Mouse (Mus musculus): ENCODE data around the gene Kctd4. TPM values are rescaled to one million over a fixed set of nuclear protein-coding genes. Genes with fewer than 3 reads are reported as not detected.
"Not testable (repeated sequence)": the region's sequence is repeated elsewhere in the genome, so short reads cannot be mapped to it uniquely, and the experiment has no call there.

The Kctd4 gene
- total RNA-seq (2021), result 10 to 100 TPM; 14.6 to 18.9 TPM

- intact Hi-C loops (cut with DNase I), result no loop called here
Observed at GRCm38 (mm10) chr14:75954766-75955165, at the start of gene Kctd4. Gene Kctd4, plus strand, starts transcription at chr14:75955009.

GRCm38 (mm10) chr14:75906931-75907330, 47.9 kb upstream of the Kctd4 start:
- no peak for DNase-seq (ENCODE audit: low spot score in 2 of 2)
- intact Hi-C loops (cut with DNase I), result no loop called here

More at GRCm38 (mm10) chr14:75954766-75955165, at the start of gene Kctd4:
- DNase-seq (ENCODE audit: low spot score in 2 of 2), result no peak

GRCm38 (mm10) chr14:75911968-75912367, 42.8 kb upstream of the Kctd4 start:
- intact Hi-C loops (cut with DNase I), result no loop called here

GRCm38 (mm10) chr14:75912665-75913064, 42.1 kb upstream of the Kctd4 start:
- intact Hi-C loops (cut with DNase I), result no loop called here

More at GRCm38 (mm10) chr14:75911968-75912367, 42.8 kb upstream of the Kctd4 start:
- DNase-seq (ENCODE audit: low spot score in 2 of 2), result peak in 1 of 2 experiments; percentile 62

GRCm38 (mm10) chr14:75923314-75924052, 31.3 kb upstream of the Kctd4 start:
- DNase-seq (ENCODE audit: low spot score in 2 of 2), result no peak
- intact Hi-C loops (cut with DNase I), result no loop called here

More at GRCm38 (mm10) chr14:75912665-75913064, 42.1 kb upstream of the Kctd4 start:
- no peak for DNase-seq (ENCODE audit: low spot score in 2 of 2)

GRCm38 (mm10) chr14:75929713-75930112, 25.1 kb upstream of the Kctd4 start:
- intact Hi-C loops (cut with DNase I), result loop anchor here (1.0 kb wide), 1 partner anchor 13 kb away; no protein-coding TSS in a partner anchor
- DNase-seq (ENCODE audit: low spot score in 2 of 2), result not testable (repeated sequence)

- DNase-seq (ENCODE audit: low spot score in 2 of 2), result no peak
- intact Hi-C loops (cut with DNase I), result no loop called here
Observed at GRCm38 (mm10) chr14:75931266-75931665, 23.5 kb upstream of the Kctd4 start.

GRCm38 (mm10) chr14:75934359-75934758, 20.4 kb upstream of the Kctd4 start:
- intact Hi-C loops (cut with DNase I), result no loop called here

GRCm38 (mm10) chr14:75937714-75938113, 17.1 kb upstream of the Kctd4 start:
- DNase-seq (ENCODE audit: low spot score in 2 of 2), result no peak
- intact Hi-C loops (cut with DNase I), result no loop called here

More at GRCm38 (mm10) chr14:75934359-75934758, 20.4 kb upstream of the Kctd4 start:
- DNase-seq (ENCODE audit: low spot score in 2 of 2), result no peak

GRCm38 (mm10) chr14:75941500-75941899, 13.3 kb upstream of the Kctd4 start:
- intact Hi-C loops (cut with DNase I), result no loop called here
- DNase-seq (ENCODE audit: low spot score in 2 of 2), result peak in 1 of 2 experiments; percentile 73

- no peak for DNase-seq (ENCODE audit: low spot score in 2 of 2)
- intact Hi-C loops (cut with DNase I), result loop anchor here (1.0 kb wide), 1 partner anchor 13 kb away; no protein-coding TSS in a partner anchor
Observed at GRCm38 (mm10) chr14:75942365-75942764, 12.4 kb upstream of the Kctd4 start.

GRCm38 (mm10) chr14:75947674-75948073, 7.1 kb upstream of the Kctd4 start:
- intact Hi-C loops (cut with DNase I), result no loop called here
- DNase-seq (ENCODE audit: low spot score in 2 of 2), result no peak

GRCm38 (mm10) chr14:75953011-75953410, 1.8 kb upstream of the Kctd4 start:
- intact Hi-C loops (cut with DNase I), result no loop called here
- DNase-seq (ENCODE audit: low spot score in 2 of 2), result no peak

- peak; percentile 79 to 96 for DNase-seq (ENCODE audit: low spot score in 2 of 2)
- intact Hi-C loops (cut with DNase I), result loop anchor here (1.0 to 5.0 kb wide), 4 partner anchors 61 to 115 kb away; no protein-coding TSS in a partner anchor
Observed at GRCm38 (mm10) chr14:75962250-75962649, 7.4 kb downstream of the Kctd4 start.

- intact Hi-C loops (cut with DNase I), result loop anchor here (2.0 to 5.0 kb wide), 3 partner anchors 62 to 114 kb away; no protein-coding TSS in a partner anchor
- peak; percentile 36 to 49 for DNase-seq (ENCODE audit: low spot score in 2 of 2)
Observed at GRCm38 (mm10) chr14:75963215-75963614, 8.4 kb downstream of the Kctd4 start.

GRCm38 (mm10) chr14:75964000-75964399, 9.2 kb downstream of the Kctd4 start:
- intact Hi-C loops (cut with DNase I), result loop anchor here (2.0 to 5.0 kb wide), 3 partner anchors 63 to 113 kb away; no protein-coding TSS in a partner anchor

GRCm38 (mm10) chr14:75964433-75964832, 9.6 kb downstream of the Kctd4 start:
- no peak for DNase-seq (ENCODE audit: low spot score in 2 of 2)
- intact Hi-C loops (cut with DNase I), result loop anchor here (5.0 kb wide), 1 partner anchor 72 kb away; no protein-coding TSS in a partner anchor

More at GRCm38 (mm10) chr14:75964000-75964399, 9.2 kb downstream of the Kctd4 start:
- no peak for DNase-seq (ENCODE audit: low spot score in 2 of 2)

GRCm38 (mm10) chr14:75967291-75967690, 12.5 kb downstream of the Kctd4 start:
- peak in 1 of 2 experiments; percentile 30 for DNase-seq (ENCODE audit: low spot score in 2 of 2)
- intact Hi-C loops (cut with DNase I), result no loop called here

GRCm38 (mm10) chr14:75976107-75976506, 21.3 kb downstream of the Kctd4 start:
- intact Hi-C loops (cut with DNase I), result no loop called here
- DNase-seq (ENCODE audit: low spot score in 2 of 2), result no peak

- peak in 1 of 2 experiments; percentile 33 for DNase-seq (ENCODE audit: low spot score in 2 of 2)
- intact Hi-C loops (cut with DNase I), result no loop called here
Observed at GRCm38 (mm10) chr14:75981231-75981630, 26.4 kb downstream of the Kctd4 start.

- DNase-seq (ENCODE audit: low spot score in 2 of 2), result peak in 1 of 2 experiments; percentile 34
- intact Hi-C loops (cut with DNase I), result no loop called here
Observed at GRCm38 (mm10) chr14:75983891-75984290, 29.1 kb downstream of the Kctd4 start.
